Mouse (Mus musculus) layer of hippocampus, postnatal 25 days (tissue): ENCODE data around the gene Lzic. TPM values are rescaled to one million over a fixed set of nuclear protein-coding genes. Genes with fewer than 3 reads are reported as not detected.
A peak's percentile ranks its signal among the peaks of the same experiment; 100 is the strongest.
"Not testable (repeated sequence)": the region's sequence is repeated elsewhere in the genome, so short reads cannot be mapped to it uniquely, and the experiment has no call there.

Source experiments
- DNase-seq, 2 experiments: peaks; one replicate each; pipeline ENCODE4 v3.0.0; 2022; ENCODE audit warnings: mixed read lengths in 2 of 2, low spot score in 1 of 2; ENCODE audit errors: extremely low spot score in 1 of 2
- total RNA-seq, 2 experiments: library from RNA; stranded (reverse); gene quantifications; 2 replicates each; pipeline ENCODE4 v1.2.3; 2021

Lzic gene
- 10 to 100 TPM; 19.5 to 21.5 TPM for total RNA-seq

GRCm38 (mm10) chr4:149485053-149485824 lies at the start of gene Lzic, which contains the start of gene Nmnat1:
TSS of gene Lzic (plus strand) at chr4:149485229.
TSS of gene Nmnat1 (minus strand) at chr4:149485202.
- peak; percentile 84 to 87 for DNase-seq

GRCm38 (mm10) chr4:149440576-149440975 lies 44.5 kb upstream of the Lzic start:
- DNase-seq, result no peak

GRCm38 (mm10) chr4:149442436-149442835 lies 42.6 kb upstream of the Lzic start:
- no peak for DNase-seq

GRCm38 (mm10) chr4:149444465-149444864 lies 40.6 kb upstream of the Lzic start:
- no peak for DNase-seq

- peak; percentile 69 to 74 for DNase-seq
Measured at GRCm38 (mm10) chr4:149444964-149445701, 39.9 kb upstream of the Lzic start.

GRCm38 (mm10) chr4:149445868-149446267 lies 39.2 kb upstream of the Lzic start:
- no peak for DNase-seq

- DNase-seq, result no peak
Measured at GRCm38 (mm10) chr4:149446309-149446708, 38.7 kb upstream of the Lzic start.

GRCm38 (mm10) chr4:149450636-149451035 lies 34.4 kb upstream of the Lzic start:
- no peak for DNase-seq

GRCm38 (mm10) chr4:149453656-149454055 lies 31.4 kb upstream of the Lzic start:
- DNase-seq, result peak in 1 of 2 experiments; percentile 35

GRCm38 (mm10) chr4:149454263-149454662 lies 30.8 kb upstream of the Lzic start:
- no peak for DNase-seq

- no peak for DNase-seq
Measured at GRCm38 (mm10) chr4:149454879-149455278, 30.1 kb upstream of the Lzic start, which contains the start of gene Rbp7. TSS of gene Rbp7 (minus strand) at chr4:149454978.

GRCm38 (mm10) chr4:149457163-149457562 lies 27.9 kb upstream of the Lzic start:
- DNase-seq, result not testable (repeated sequence)

GRCm38 (mm10) chr4:149457831-149458430 lies 27.1 kb upstream of the Lzic start:
- no peak for DNase-seq

GRCm38 (mm10) chr4:149458526-149458925 lies 26.5 kb upstream of the Lzic start:
- DNase-seq, result no peak

GRCm38 (mm10) chr4:149459425-149459824 lies 25.6 kb upstream of the Lzic start:
- DNase-seq, result no peak

GRCm38 (mm10) chr4:149460475-149460874 lies 24.6 kb upstream of the Lzic start:
- DNase-seq, result not testable (repeated sequence)

GRCm38 (mm10) chr4:149461579-149462304 lies 23.3 kb upstream of the Lzic start:
- DNase-seq, result no peak

GRCm38 (mm10) chr4:149462305-149462971 lies 22.6 kb upstream of the Lzic start:
- no peak for DNase-seq

- no peak for DNase-seq
Measured at GRCm38 (mm10) chr4:149463435-149463950, 21.5 kb upstream of the Lzic start.

GRCm38 (mm10) chr4:149469557-149469956 lies 15.5 kb upstream of the Lzic start:
- DNase-seq, result no peak
